Mouse (Mus musculus): ENCODE measurements around the gene Gdpgp1.

- TF ChIP-seq CTCF (IDR thresholded peaks at IDR 0.05; ENCODE audit: control insufficient read depth, insufficient read depth, low read length) (no peak), POLR2A (IDR thresholded peaks at IDR 0.05; ENCODE audit: borderline replicate concordance, control insufficient read depth, low read depth, low read length) (no peak)
These were observed 19.1 kb upstream of the Gdpgp1 start for GRCm38 (mm10) chr7:80213604-80214003.

Measured in bone marrow, adult 2 months (tissue).